Mouse (Mus musculus): ENCODE results near the gene Ccdc148.

Gene Ccdc148

DNA sequence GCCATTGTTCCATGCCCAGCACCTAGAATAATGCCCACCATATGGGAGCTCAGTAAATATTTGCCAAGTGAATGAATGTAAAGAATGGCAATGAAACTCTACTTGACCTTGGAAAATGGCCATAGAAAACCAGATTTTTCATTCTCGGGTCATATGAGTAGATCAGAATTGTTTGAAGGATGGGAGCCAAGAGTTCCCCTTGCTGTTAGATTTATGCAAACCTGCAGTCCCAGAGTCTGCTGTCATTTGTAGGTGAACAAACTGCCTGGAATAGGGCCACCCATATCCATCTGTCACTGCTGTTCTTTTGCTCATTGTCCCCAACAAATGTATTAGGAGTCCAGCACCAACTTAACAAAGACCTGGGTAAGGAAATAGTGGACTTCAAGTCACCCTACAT lies 377.0 kb downstream of the Ccdc148 start:
- no peak for DNase-seq (ENCODE audit: low read depth, low spot score)

DNA sequence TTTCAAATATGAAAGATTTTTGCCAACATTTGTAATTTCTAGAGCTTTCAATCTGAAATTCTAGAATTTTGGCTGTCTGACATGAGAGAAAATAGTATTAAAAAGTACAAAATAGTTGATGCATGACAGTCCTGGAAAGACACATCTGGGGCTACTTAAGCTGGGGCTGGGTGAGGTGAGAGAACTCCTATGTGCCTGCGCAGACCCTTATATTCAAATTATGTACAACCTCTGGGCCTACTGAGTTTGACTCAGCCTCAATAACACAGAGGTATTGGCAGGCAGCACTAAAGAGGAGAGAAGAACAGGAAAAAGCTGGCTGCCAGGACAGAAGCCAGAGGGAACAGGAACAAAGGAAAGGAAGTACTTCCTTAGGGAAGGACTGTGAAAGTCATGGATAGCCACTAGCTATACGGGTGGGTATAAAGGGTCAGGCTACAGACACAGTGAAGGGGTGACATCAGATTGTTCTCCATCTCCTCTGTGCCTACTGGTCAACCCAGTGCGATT lies 381.4 kb downstream of the Ccdc148 start:
- no peak for DNase-seq (ENCODE audit: low read depth, low spot score)

DNA sequence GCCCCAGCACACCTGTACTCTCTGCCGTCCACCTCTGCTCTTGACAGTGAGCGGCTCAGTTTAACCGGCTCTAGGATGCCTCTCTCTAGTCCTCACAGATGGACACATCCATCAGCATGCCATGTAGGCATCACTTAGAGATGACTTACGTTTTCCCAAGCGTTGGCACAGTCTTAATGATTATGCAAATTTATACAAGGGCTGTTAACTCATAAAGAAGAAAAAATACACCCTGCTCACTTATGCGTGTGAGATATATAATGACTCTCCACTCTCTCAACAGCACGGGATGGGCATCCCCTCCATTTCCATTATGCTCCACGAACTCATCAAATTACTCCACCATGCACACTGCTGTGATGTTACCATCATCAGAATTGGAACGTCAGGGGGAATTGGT lies 386.6 kb downstream of the Ccdc148 start:
- DNase-seq (ENCODE audit: low read depth, low spot score): no peak
